In the genomic region with DNA sequence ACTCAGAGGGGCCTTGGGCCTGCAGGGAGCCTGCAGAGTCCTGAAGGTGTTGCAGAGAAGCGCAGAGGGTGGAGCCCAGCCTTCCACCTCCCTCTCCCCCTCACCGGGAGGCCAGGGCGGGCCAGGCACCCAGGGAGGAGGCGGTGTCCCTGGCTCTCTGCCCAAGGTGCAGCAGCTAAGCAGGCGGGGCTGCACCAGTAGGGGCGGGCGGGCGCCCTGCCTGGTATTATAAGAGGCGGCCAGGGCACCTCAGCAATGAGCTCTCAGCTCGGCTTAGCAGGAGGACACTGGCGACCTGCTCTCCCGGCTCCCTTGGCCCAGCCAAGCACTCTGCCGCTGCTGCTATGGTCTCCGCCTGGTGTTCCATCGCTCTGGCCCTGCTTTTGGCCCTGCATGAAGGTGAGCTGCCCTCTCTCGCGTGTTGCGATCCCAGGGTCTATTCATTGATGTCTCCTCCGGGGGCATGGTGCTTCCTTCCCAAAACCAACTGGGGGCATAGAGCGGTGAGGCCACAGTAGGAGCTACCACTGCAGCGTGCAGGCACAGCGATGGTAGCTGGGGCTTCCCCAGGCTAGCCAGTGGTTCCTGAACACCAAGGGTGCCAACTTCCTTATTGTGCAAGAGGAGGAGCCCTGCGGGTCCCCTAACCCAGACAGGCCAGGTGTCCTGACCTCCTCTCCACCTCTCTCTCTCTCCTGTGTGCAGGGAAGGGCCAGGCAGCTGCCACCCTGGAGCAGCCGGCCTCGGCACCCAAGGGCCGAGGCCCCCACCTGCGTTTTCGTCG, we compare ENCODE assay signal across 9 mouse cellular contexts. TPM values are rescaled to one million over a fixed set of nuclear protein-coding genes. Genes with fewer than 3 reads are reported as not detected.
DNase-seq lines count a peak whose midpoint lies in the region.
"Had no signal": no experiment of that assay in that cellular context is flagged by ENCODE, and none has a peak within 500 bp of the region (broad histone marks: within the 10 kb centered on the region; RNA-seq: fewer than 3 reads in every experiment).

A gene (plus strand): TSS at position 41 of the 784 bp plus-strand sequence.

- peak; percentile 55 for DNase-seq in retina, postnatal 1 day
- no peak for DNase-seq in retina, embryonic 14.5 days (ENCODE audit: low spot score)
- peak; percentile 55 for DNase-seq in gastrocnemius, postnatal 25 days
- DNase-seq in kidney, adult 11 months, result peak; percentile 89
- peak; percentile 84 for DNase-seq in lung, postnatal 10 days
- peak; percentile 77 to 83 for DNase-seq in urinary bladder, adult 18-20 months (ENCODE audit: low spot score in 2 of 2)
- DNase-seq in embryo, embryonic 9.5 days (ENCODE audit: extremely low spot score), result no peak
- DNase-seq in T-cell, adult 2 months (ENCODE audit: low spot score), result no peak

RNA-seq across cellular contexts. Expression of the gene that starts here (rescaled TPM):
- total RNA-seq in gastrocnemius, postnatal 25 days (2021), result not detected
- total RNA-seq: layer of hippocampus, adult 18-20 months had no signal

Comparison
In these comparisons a context has a peak if more than half of its experiments do, and no peak if none do; other contexts are left out.
1. DNase-seq: peak in retina, postnatal 1 day (single experiment), kidney, adult 11 months (single experiment), lung, postnatal 10 days (single experiment) and urinary bladder, adult 18-20 months (2 of 2); none in retina, embryonic 14.5 days (single experiment), embryo, embryonic 9.5 days (single experiment) and T-cell, adult 2 months (single experiment).
2. Peak in DNase-seq in gastrocnemius, postnatal 25 days; RNA of the gene not detected or under 1 TPM.